Mouse (Mus musculus) embryonic facial prominence, embryonic 10.5 days (tissue): ENCODE measurements around the gene Ppia. TPM values are rescaled to one million over a fixed set of nuclear protein-coding genes. Genes with fewer than 3 reads are reported as not detected.

Experiments used
- DNase-seq: peaks from one replicate; pipeline ENCODE4 v3.0.0-alpha.2; 2017; ENCODE audit warnings: low spot score
- H3K27ac ChIP-seq: fragments of 300-500 bp; sonication (generic); replicated peaks from 2 replicates; pipeline ENCODE4 v1.5.1; 2016; ENCODE audit warnings: mild to moderate bottlenecking
- H3K27me3 ChIP-seq: fragments of 300-500 bp; sonication (generic); replicated peaks from 2 replicates; pipeline ENCODE4 v1.6.1; 2016; ENCODE audit warnings: low read depth, mild to moderate bottlenecking; ENCODE audit not compliant: poor library complexity, severe bottlenecking
- H3K36me3 ChIP-seq: fragments of 300-500 bp; sonication (generic); replicated peaks from 2 replicates; pipeline ENCODE4 v1.6.1; 2016; ENCODE audit warnings: mild to moderate bottlenecking, moderate library complexity
- H3K4me1 ChIP-seq: fragments of 300-500 bp; sonication (generic); 2 replicates; pipeline ENCODE4 v1.6.1; 2016
- H3K4me3 ChIP-seq: fragments of 300-500 bp; sonication (generic); 2 replicates; pipeline ENCODE4 v1.5.1; 2016; ENCODE audit warnings: mild to moderate bottlenecking, moderate library complexity
- H3K9me3 ChIP-seq: fragments of 300-500 bp; sonication (generic); 2 replicates; pipeline ENCODE4 v1.6.1; 2016; ENCODE audit warnings: mild to moderate bottlenecking
- WGBS: fragments of 180-500 bp; shearing (Covaris S2); methylation state at CpG from one replicate; pipeline ENCODE4 v1.1.7; 2016; 5-methylcytosine and 5-hydroxymethylcytosine counted together
- polyA plus RNA-seq: library from polyadenylated mRNA; unstranded; fragments of >200 nt; fragmentation: Nextera tagmentation; extraction: Ambion mirVana; gene quantifications from 2 replicates; pipeline ENCODE4 v1.2.1, GENCODE M21; 2016

The Ppia gene
- polyA plus RNA-seq, 1 experiment from 2014 or later: 6,156 TPM

DNA sequence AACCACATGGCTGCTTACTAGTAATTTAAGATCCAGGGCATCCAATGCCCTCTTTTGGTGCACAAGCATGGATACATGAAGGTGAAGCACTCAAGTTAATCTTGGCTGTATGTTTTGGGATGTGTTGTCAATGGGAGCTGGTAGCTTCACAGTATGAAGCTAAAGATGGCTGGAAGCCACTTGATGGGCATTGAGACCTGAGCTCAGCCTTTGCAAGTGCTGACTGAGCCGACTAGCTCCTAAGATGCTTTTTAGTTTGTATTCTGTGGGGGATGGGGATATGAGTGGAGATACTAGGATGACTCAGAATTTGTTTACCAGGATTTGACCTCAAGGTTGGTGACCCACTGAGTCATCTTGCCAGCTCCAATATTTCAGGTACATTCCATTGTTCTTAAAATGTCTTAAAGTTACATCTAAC, 5.0 kb downstream of the Ppia start:
- peaks cover 84% of the 10 kb centered on the region for H3K36me3 ChIP-seq
- 38% methylated on average over 1 of the region's 1 CpGs for WGBS
- DNase-seq: no peak
- no peak overlapping the region for H3K27ac ChIP-seq
- H3K9me3 ChIP-seq: no peaks in the 10 kb centered on the region
- H3K27me3 ChIP-seq: no peaks in the 10 kb centered on the region
- H3K4me1 ChIP-seq: peaks cover 16% of the 10 kb centered on the region
- no peak overlapping the region for H3K4me3 ChIP-seq

DNA sequence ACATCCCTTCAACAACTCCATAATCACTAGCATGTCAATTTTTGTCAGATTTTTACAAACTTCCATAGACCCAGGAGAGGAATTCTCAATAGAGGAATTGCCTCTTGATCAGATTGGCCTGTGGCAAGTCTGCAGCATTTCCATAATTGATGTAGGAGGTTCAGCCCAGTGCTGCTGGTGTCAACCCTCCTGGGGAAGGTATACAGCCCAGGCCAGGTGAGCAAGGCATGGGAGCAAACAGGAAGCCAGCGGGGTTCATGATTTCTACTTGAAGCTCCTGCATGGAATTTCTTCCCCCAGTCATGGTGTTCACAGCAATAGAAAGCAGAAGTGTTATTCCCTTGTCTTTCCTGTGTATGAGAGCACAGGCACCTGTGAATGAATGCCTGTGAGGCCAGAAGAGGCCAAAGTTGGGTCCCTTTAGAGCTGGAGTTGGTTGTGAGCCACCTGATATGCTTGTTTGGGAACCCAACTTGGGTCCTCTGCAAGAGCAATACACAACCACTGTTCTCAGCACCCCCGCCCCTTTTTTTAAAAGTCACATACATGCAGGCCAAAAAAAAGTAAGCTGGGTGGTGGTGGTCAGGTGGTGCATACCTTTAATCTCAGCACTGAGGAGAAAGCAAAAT, 5.6 kb downstream of the Ppia start:
- DNase-seq: no peak
- Histone ChIP-seq H3K9me3 (no peaks in the 10 kb centered on the region), H3K4me3 (no peak overlapping the region), H3K4me1 (peaks cover 16% of the 10 kb centered on the region), H3K36me3 (peaks cover 87% of the 10 kb centered on the region), H3K27ac (no peak overlapping the region), H3K27me3 (no peaks in the 10 kb centered on the region)
- WGBS: 73% methylated on average over 2 of the region's 2 CpGs

DNA sequence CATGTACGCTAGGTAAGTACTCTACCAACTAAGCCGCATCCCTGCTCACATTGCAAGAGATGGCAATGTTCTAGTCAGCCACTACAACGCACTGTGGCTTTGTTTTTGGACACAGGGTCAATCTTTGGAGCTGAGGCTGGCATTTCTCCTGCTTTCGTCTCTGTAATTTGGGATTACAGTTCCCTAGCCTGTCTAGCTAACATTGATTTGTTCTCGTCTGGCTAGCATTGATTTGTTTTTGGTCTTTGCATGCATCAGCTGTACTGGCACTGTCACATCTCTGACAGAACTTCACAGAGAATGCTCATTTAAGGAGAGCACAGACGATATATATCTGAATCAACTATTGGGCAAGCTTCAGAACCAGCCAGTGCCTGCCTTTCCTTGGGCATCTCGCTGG, 14.9 kb downstream of the Ppia start:
- 94% methylated on average over 7 of the region's 7 CpGs for WGBS
- H3K36me3 ChIP-seq: peaks cover 98% of the 10 kb centered on the region
- H3K4me3 ChIP-seq: no peak overlapping the region
- no peaks in the 10 kb centered on the region for H3K27me3 ChIP-seq
- DNase-seq: no peak
- no peaks in the 10 kb centered on the region for H3K4me1 ChIP-seq
- no peak overlapping the region for H3K27ac ChIP-seq
- no peaks in the 10 kb centered on the region for H3K9me3 ChIP-seq

GRCm38 (mm10) chr11:6436442-6436841, 21.2 kb downstream of the Ppia start:
- Histone ChIP-seq H3K27ac (no peak overlapping the region), H3K9me3 (no peaks in the 10 kb centered on the region), H3K36me3 (peaks cover 93% of the 10 kb centered on the region), H3K4me3 (no peak overlapping the region), H3K27me3 (no peaks in the 10 kb centered on the region), H3K4me1 (no peaks in the 10 kb centered on the region)
- WGBS: 69% methylated on average over 8 of the region's 8 CpGs
- DNase-seq: peak; percentile 44

DNA sequence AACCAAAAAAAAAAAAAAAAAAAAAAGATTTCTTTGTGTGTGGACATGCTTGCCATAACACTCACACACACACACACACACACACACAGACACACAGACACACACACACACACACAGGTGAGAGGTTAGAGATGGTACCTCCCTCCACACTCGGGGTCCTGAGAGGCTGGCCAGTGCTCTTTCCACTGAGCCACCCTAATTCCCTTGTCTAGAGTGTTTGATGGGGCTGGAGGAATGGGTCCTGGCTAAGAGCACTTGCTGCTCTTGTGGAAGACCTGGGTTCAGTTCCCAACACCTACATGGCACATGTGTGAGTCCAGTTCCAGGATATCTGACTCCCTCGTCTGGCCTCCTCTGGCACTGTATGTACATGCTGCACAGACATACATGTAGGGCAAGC, 22.4 kb downstream of the Ppia start:
- Histone ChIP-seq H3K9me3 (no peaks in the 10 kb centered on the region), H3K36me3 (peaks cover 91% of the 10 kb centered on the region), H3K4me3 (no peak overlapping the region), H3K27me3 (no peaks in the 10 kb centered on the region), H3K4me1 (no peaks in the 10 kb centered on the region), H3K27ac (no peak overlapping the region)
- no peak for DNase-seq
- WGBS: 92% methylated on average over 2 of the region's 2 CpGs

DNA sequence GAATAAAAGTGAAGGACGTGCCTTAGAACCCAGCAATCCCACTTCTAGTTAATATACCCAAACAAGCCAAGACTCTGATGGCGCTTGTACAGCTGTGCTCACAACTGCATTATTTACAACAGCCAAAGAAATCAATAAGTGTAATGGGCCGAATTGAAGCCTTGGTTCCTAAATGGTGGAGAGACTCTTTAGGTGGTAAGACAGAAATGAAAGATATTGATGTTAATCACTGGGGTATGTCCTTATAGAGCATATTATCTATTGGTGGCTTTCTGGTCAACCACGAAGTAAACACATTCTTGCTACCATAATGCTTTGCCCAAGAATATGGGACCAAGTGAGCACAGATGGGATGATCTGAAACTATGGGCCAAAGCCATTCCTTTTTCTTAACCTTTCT, 24.9 kb downstream of the Ppia start:
- DNase-seq: no peak
- H3K4me1 ChIP-seq: peaks cover 8% of the 10 kb centered on the region
- no peaks in the 10 kb centered on the region for H3K9me3 ChIP-seq
- no peaks in the 10 kb centered on the region for H3K27me3 ChIP-seq
- WGBS: 95% methylated on average over 4 of the region's 4 CpGs
- peaks cover 66% of the 10 kb centered on the region for H3K36me3 ChIP-seq
- no peak overlapping the region for H3K4me3 ChIP-seq
- no peak overlapping the region for H3K27ac ChIP-seq

GRCm38 (mm10) chr11:6442566-6442965, 27.3 kb downstream of the Ppia start:
- Histone ChIP-seq H3K4me3 (peak overlapping the region; percentile 18; the same call in 1 of the 2 replicates), H3K27ac (no peak overlapping the region), H3K4me1 (peaks cover 10% of the 10 kb centered on the region), H3K27me3 (no peaks in the 10 kb centered on the region), H3K9me3 (no peaks in the 10 kb centered on the region), H3K36me3 (peaks cover 42% of the 10 kb centered on the region)
- WGBS: 94% methylated on average over 4 of the region's 4 CpGs
- no peak for DNase-seq

DNA sequence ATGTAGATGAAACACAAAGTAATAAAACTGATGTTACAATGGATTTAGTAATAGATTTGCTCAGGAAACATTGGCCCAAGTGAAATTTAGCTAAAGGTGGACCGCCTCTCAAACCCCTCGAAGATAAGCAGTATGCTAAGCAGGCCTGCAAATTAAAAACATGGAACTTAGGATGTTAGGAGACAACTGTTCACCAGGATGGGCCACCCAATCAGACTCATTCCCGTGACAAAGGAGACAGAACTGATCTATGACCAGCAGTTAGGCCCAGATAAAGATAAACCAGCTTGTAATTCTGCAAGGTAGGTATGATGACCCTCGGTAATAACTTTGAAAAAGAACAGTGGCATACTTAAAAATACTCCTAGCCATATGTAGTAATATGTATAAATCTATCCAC, 27.9 kb downstream of the Ppia start:
- Histone ChIP-seq H3K9me3 (peaks cover 2% of the 10 kb centered on the region; the same call in 1 of the 2 replicates), H3K4me1 (peaks cover 10% of the 10 kb centered on the region), H3K4me3 (peak overlapping the region; percentile 71), H3K27me3 (no peaks in the 10 kb centered on the region), H3K36me3 (peaks cover 37% of the 10 kb centered on the region), H3K27ac (peak overlapping the region; percentile 93)
- WGBS: 72% methylated on average over 4 of the region's 4 CpGs
- no peak for DNase-seq

DNA sequence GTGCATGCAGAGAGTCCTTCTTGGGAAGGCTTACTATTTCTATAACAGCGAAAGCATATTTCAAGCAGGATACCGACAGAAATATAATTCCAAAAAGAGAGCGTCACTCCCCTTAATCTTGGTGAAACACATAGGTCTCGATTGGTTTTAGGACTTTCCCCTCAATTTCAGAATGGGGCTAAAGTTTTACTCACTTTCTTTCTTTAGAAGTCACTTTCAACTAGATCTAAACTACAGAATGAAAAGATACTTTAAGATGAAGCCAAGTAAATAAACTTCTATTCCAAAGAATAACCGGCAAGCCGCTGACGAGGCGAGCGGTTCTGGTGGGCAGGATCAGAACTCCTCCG, 28.5 kb downstream of the Ppia start:
- no peak for DNase-seq
- peaks cover 10% of the 10 kb centered on the region for H3K4me1 ChIP-seq
- H3K9me3 ChIP-seq: peaks cover 3% of the 10 kb centered on the region; the same call in 1 of the 2 replicates
- H3K36me3 ChIP-seq: peaks cover 31% of the 10 kb centered on the region
- H3K27me3 ChIP-seq: no peaks in the 10 kb centered on the region
- under 1% methylated on average over 10 of the region's 10 CpGs for WGBS
- H3K4me3 ChIP-seq: peak overlapping the region; percentile 71
- H3K27ac ChIP-seq: peak overlapping the region; percentile 93

DNA sequence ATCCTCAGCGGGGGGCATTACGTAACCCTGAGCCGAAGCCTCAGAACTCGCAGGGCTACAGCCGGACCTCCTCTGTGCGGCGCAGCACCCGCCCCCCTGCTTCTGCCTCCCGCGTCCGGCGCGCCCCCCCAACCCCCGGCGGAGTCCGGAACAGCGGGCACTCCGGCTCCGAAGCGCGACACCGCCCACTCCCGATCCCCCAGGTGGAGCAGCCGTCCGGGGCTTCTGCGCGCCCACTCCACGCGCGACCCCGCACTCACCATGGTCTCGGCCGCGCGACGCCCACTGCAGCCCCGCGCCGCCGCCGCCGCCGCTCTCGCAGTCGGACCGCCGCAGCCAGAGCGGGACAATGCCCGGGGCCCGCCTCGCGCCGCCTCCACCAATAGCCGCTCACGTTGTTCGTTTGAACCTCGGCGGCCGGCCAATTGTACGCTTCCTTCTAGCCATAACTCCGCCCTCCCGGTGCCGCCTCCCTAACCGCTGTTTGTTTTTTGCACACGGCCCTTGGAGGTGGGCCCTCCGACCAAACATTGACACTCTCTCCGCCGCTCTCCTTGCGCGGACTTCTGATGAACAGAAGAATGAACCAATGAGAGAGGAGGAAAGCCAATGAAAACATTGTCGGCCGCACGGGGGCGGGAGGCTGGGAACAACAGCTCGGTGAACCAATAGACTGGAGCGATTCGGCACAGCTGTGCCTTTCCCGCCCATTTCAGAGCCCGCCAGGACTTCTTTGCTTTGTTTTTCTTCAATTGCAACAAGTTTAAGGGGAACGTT, 29.0 kb downstream of the Ppia start, which contains the start of gene H2afv:
H2afv (minus strand) TSS at position 367 of the 777 bp plus-strand sequence.
- peaks cover 25% of the 10 kb centered on the region for H3K36me3 ChIP-seq
- H3K27me3 ChIP-seq: no peaks in the 10 kb centered on the region
- H3K4me1 ChIP-seq: peaks cover 10% of the 10 kb centered on the region
- peak; percentile 99 for DNase-seq
- WGBS: under 1% methylated on average over 80 of the region's 80 CpGs
- H3K27ac ChIP-seq: peak within 1 kb of the TSS; percentile 93
- H3K9me3 ChIP-seq: peaks cover 3% of the 10 kb centered on the region; the same call in 1 of the 2 replicates
- H3K4me3 ChIP-seq: peak within 1 kb of the TSS; percentile 71

DNA sequence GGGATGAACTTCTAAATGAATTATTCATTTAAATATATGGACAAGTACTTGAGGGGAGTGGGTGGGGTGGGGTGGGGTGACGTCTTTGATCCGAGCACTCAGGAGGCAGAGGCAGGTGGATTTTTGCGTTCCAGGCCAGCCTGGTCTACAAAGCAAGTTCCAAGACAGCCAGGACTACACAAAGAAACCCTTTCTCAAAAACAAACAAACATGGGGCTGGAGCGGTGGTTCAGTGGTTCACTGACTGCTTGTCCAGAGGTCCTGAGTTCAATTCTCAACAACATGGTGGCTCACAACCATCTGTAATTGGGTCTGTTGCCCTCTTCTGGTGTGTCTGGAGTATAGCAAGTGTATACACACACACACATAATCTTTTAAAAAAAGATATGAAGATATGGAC, 30.2 kb downstream of the Ppia start:
- H3K4me3 ChIP-seq: 0 out of 2 replicates have a peak overlapping the region, but pooled peaks have one; percentile 71
- DNase-seq: no peak
- 81% methylated on average over 4 of the region's 4 CpGs for WGBS
- H3K4me1 ChIP-seq: peaks cover 10% of the 10 kb centered on the region
- H3K9me3 ChIP-seq: peaks cover 3% of the 10 kb centered on the region; the same call in 1 of the 2 replicates
- H3K27me3 ChIP-seq: no peaks in the 10 kb centered on the region
- peaks cover 21% of the 10 kb centered on the region for H3K36me3 ChIP-seq
- peak overlapping the region; percentile 93 for H3K27ac ChIP-seq

DNA sequence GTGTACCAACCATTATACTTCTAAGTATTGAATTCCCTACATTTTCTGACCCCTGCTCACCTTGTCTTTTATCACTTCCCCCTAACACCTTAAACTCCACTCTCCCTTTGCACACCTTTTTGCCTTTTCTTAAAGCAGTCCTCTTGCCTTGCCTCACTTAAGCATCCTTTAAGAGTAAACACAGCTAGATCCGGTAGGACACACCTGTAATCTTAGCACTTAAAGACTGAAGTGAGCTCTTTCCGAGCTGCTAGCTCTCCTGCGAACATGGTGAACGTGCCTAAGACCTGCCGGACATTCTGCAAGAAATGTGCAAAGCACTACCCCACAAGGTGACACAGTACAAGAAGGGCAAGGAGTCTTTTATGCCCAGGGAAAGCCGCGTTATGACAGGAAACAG, 30.7 kb downstream of the Ppia start:
- Histone ChIP-seq H3K27ac (no peak overlapping the region), H3K36me3 (peaks cover 16% of the 10 kb centered on the region), H3K9me3 (peaks cover 3% of the 10 kb centered on the region; the same call in 1 of the 2 replicates), H3K4me3 (no peak overlapping the region), H3K27me3 (no peaks in the 10 kb centered on the region), H3K4me1 (peaks cover 10% of the 10 kb centered on the region)
- 92% methylated on average over 7 of the region's 7 CpGs for WGBS
- no peak for DNase-seq

- peaks cover 3% of the 10 kb centered on the region; the same call in 1 of the 2 replicates for H3K9me3 ChIP-seq
- no peak for DNase-seq
- WGBS: 90% methylated on average over 4 of the region's 4 CpGs
- H3K27me3 ChIP-seq: no peaks in the 10 kb centered on the region
- H3K36me3 ChIP-seq: 0 out of 2 replicates have a peak, but pooled peaks cover 2% of the 10 kb centered on the region
- peaks cover 10% of the 10 kb centered on the region for H3K4me1 ChIP-seq
- H3K4me3 ChIP-seq: no peak overlapping the region
- H3K27ac ChIP-seq: no peak overlapping the region
Observed at GRCm38 (mm10) chr11:6447493-6447892, 32.2 kb downstream of the Ppia start.
